Comparison of ENCODE assay signal across 30 mouse cellular contexts in genomic region chr12:75387846-75388245, GRCm38 (mm10). TPM values are rescaled to one million over a fixed set of nuclear protein-coding genes. Genes with fewer than 3 reads are reported as not detected.
DNase-seq lines count a peak whose midpoint lies in the region; ATAC-seq and TF ChIP-seq lines count a peak whose summit lies in the region.
"Had no signal": no experiment of that assay in that cellular context is flagged by ENCODE, and none has a peak within 500 bp of the region (broad histone marks: within the 10 kb centered on the region; RNA-seq: fewer than 3 reads in every experiment).

No protein-coding gene starts in this region.

- no peak for ATAC-seq in heart, embryonic 12.5 days (ENCODE audit: insufficient number of reproducible peaks, low FRiP score)
- ATAC-seq: CD4-positive, CD25-positive, alpha-beta regulatory T cell, adult 4 months; forebrain, embryonic 14.5 days; hindbrain, embryonic 16.5 days had no signal

- intact Hi-C loops in gastrocnemius, postnatal 14 days (cut with DNase I; ENCODE audit: low total_unique reads) = loop anchor here (5.0 to 10.0 kb wide), 3 partner anchors 106 to 1056 kb away; partner anchors contain the start of gene Kcnh5
- intact Hi-C loops in heart, adult 2 months (cut with DNase I) = loop anchor here (5.0 kb wide), 3 partner anchors 36 to 1056 kb away; partner anchors contain the start of gene Rhoj

- no peaks in the 10 kb centered on the region for H3K79me2 ChIP-seq in heart, adult 2 months (replicated peaks; ENCODE audit: control insufficient read depth, insufficient read depth, low read length)

- no peak overlapping the region for H3K4me2 ChIP-seq in heart, embryonic 12.5 days
- H3K4me2 ChIP-seq: embryonic facial prominence, embryonic 15.5 days; heart, embryonic 13.5 days; hindbrain, embryonic 12.5 days had no signal

- 0 out of 2 replicates have a peak, but pooled peaks have one; percentile 25 for TF ChIP-seq EP300 in heart, adult 2 months (IDR thresholded peaks at IDR 0.05; ENCODE audit: insufficient read depth, low read depth, low read length)

- H3K4me3 ChIP-seq in heart, adult 2 months = no peak overlapping the region
- no peak overlapping the region for H3K4me3 ChIP-seq in heart, embryonic 12.5 days
- no peak overlapping the region for H3K4me3 ChIP-seq in thymus, adult 2 months (ENCODE audit: control insufficient read depth, insufficient read depth, low read length)
- H3K4me3 ChIP-seq: embryonic facial prominence, embryonic 15.5 days; erythroblast, embryonic 14.5 days; forebrain, embryonic 10.5 days; heart, embryonic 13.5 days; hindbrain, embryonic 12.5 days had no signal

- H3K36me3 ChIP-seq in heart, adult 2 months (ENCODE audit: control insufficient read depth, insufficient read depth, low read length) = peaks cover 2% of the 10 kb centered on the region; the same call in 1 of the 2 replicates
- H3K36me3 ChIP-seq in heart, embryonic 12.5 days = no peaks in the 10 kb centered on the region
- H3K36me3 ChIP-seq in thymus, adult 2 months (ENCODE audit: control insufficient read depth, insufficient read depth, low read length) = no peaks in the 10 kb centered on the region
- H3K36me3 ChIP-seq: embryonic facial prominence, embryonic 15.5 days; forebrain, embryonic 10.5 days; G1E; hindbrain, embryonic 12.5 days had no signal

- TF ChIP-seq POLR2A in heart, adult 2 months (IDR thresholded peaks at IDR 0.05; ENCODE audit: insufficient read depth, low read depth, low read length) = no peak
- TF ChIP-seq POLR2A in thymus, adult 2 months (IDR thresholded peaks at IDR 0.05; ENCODE audit: control insufficient read depth, extremely low read depth, insufficient read depth, low read length, poor library complexity) = no peak

- DNase-seq in gastrocnemius, adult 18-20 months (ENCODE audit: low spot score) = peak; percentile 51
- no peak for DNase-seq in gastrocnemius, postnatal 14 days
- DNase-seq in heart, adult 2 months = peak; percentile 55
- DNase-seq in thymus, adult 2 months = no peak
- DNase-seq in thymus, postnatal 4 days = no peak
- peak; percentile 64 for DNase-seq in skeletal muscle tissue, adult 2 months (ENCODE audit: low read depth, low spot score)
- DNase-seq in ovary, postnatal 36 days (ENCODE audit: low spot score) = no peak
- DNase-seq: adrenal gland, postnatal 10 days; B cell, adult 2 months; cerebellum, adult 11 months; cerebellum, adult 8-10 months; cerebellum, postnatal 14 days; embryo, embryonic 11 days; kidney, adult 11 months had no signal

- no peak for TF ChIP-seq CTCF in heart, adult 2 months (IDR thresholded peaks at IDR 0.05)
- TF ChIP-seq CTCF in thymus, adult 2 months (IDR thresholded peaks at IDR 0.05; ENCODE audit: borderline replicate concordance, control insufficient read depth, extremely low read depth, insufficient read depth, low read length, poor library complexity) = no peak

- no peaks in the 10 kb centered on the region for H3K9me3 ChIP-seq in heart, embryonic 12.5 days (replicated peaks)
- H3K9me3 ChIP-seq: embryonic facial prominence, embryonic 15.5 days; forebrain, embryonic 10.5 days; G1E; heart, embryonic 13.5 days; hindbrain, embryonic 12.5 days had no signal

- peak overlapping the region; percentile 59; the same call in 1 of the 2 replicates for H3K27ac ChIP-seq in heart, adult 2 months
- no peak overlapping the region for H3K27ac ChIP-seq in heart, embryonic 12.5 days (ENCODE audit: poor library complexity, severe bottlenecking)
- H3K27ac ChIP-seq in thymus, adult 2 months (ENCODE audit: control insufficient read depth, insufficient read depth, low read length) = peak overlapping the region; percentile 2; the same call in 1 of the 2 replicates
- H3K27ac ChIP-seq: embryonic facial prominence, embryonic 15.5 days; forebrain, embryonic 10.5 days; heart, embryonic 13.5 days; hindbrain, embryonic 12.5 days had no signal

- no peaks in the 10 kb centered on the region for H3K27me3 ChIP-seq in heart, adult 2 months (ENCODE audit: control insufficient read depth, insufficient read depth, low read length)
- peaks cover 5% of the 10 kb centered on the region; the same call in 1 of the 2 replicates for H3K27me3 ChIP-seq in heart, embryonic 12.5 days (replicated peaks)
- H3K27me3 ChIP-seq in thymus, adult 2 months (ENCODE audit: control insufficient read depth, insufficient read depth, low read length) = no peaks in the 10 kb centered on the region
- H3K27me3 ChIP-seq: embryonic facial prominence, embryonic 15.5 days; hindbrain, embryonic 12.5 days had no signal

- 46% methylated on average over 15 of the region's 15 CpGs for WGBS in heart, adult 2 months
- WGBS in heart, embryonic 12.5 days = 61% methylated on average over 15 of the region's 15 CpGs
- WGBS in thymus, adult 2 months = 91% methylated on average over 15 of the region's 15 CpGs

- peaks cover 4% of the 10 kb centered on the region; the same call in 1 of the 2 replicates for H3K4me1 ChIP-seq in heart, adult 2 months (ENCODE audit: control insufficient read depth, insufficient read depth, low read length)
- H3K4me1 ChIP-seq in heart, embryonic 12.5 days (replicated peaks) = no peaks in the 10 kb centered on the region
- H3K4me1 ChIP-seq in thymus, adult 2 months (replicated peaks; ENCODE audit: control insufficient read depth, insufficient read depth, low read length) = peaks cover 5% of the 10 kb centered on the region
- H3K4me1 ChIP-seq: embryonic facial prominence, embryonic 15.5 days; forebrain, embryonic 10.5 days; heart, embryonic 13.5 days; hindbrain, embryonic 12.5 days had no signal

- no peak overlapping the region for H3K9ac ChIP-seq in heart, adult 2 months (ENCODE audit: low read depth, low read length)
- H3K9ac ChIP-seq in heart, embryonic 12.5 days = no peak overlapping the region
- H3K9ac ChIP-seq: embryonic facial prominence, embryonic 15.5 days; heart, embryonic 13.5 days; hindbrain, embryonic 12.5 days had no signal

RNA-seq across cellular contexts. Expression of gene Gphb5, which starts 28.7 kb away (rescaled TPM):
- not detected for total RNA-seq in gastrocnemius, adult 18-20 months (2021)
- total RNA-seq in gastrocnemius, postnatal 14 days (2021) = not detected
- total RNA-seq in heart, adult 2 months (2021) = not detected
- polyA plus RNA-seq in heart, adult 2 months (2012; rRNA removed) = not detected in 2 replicates
- polyA plus RNA-seq in heart, embryonic 12.5 days (2016; fragmentation: Nextera tagmentation; extraction: Ambion mirVana) = not detected in 2 replicates
- polyA plus RNA-seq in thymus, adult 2 months (2012; rRNA removed) = 0.08 and 0.19 TPM in 2 replicates
- total RNA-seq: adrenal gland, postnatal 10 days; adrenal gland, postnatal 4 days; common myeloid progenitor, adult 5-6 weeks; G1E; gastrocnemius, postnatal 36 days; heart, postnatal 14 days had no signal
- polyA plus RNA-seq: embryonic facial prominence, embryonic 11.5 days; embryonic facial prominence, embryonic 15.5 days; erythroblast, embryonic 14.5 days; forebrain, embryonic 10.5 days; forebrain, embryonic 14.5 days; G1E; heart, embryonic 13.5 days; hindbrain, embryonic 12.5 days; hindbrain, embryonic 16.5 days; intestine, embryonic 14.5 days had no signal

Comparison
In these comparisons a context has a peak if more than half of its experiments do, and no peak if none do; other contexts are left out.
1. DNase-seq: peak in gastrocnemius, adult 18-20 months (single experiment), heart, adult 2 months (2 of 2) and skeletal muscle tissue, adult 2 months (single experiment); none in gastrocnemius, postnatal 14 days (single experiment), thymus, adult 2 months (single experiment), thymus, postnatal 4 days (single experiment) and ovary, postnatal 36 days (single experiment).